Mouse (Mus musculus) lung, embryonic 15.5 days (tissue): ENCODE measurements at regions not wholly inside any gene's neighbourhood (a gene's known extent, or its start where the extent isn't known, plus 50 kb on each side); places are given as distances from the start of the nearest gene placed in this dataset.

ENCODE experiments used
- ATAC-seq: fragments of 200-750 bp; cut with Nextera tagmentation; 2 replicates; pipeline ENCODE4 v1.8.0; 2017; ENCODE audit warnings: moderate number of reproducible peaks, borderline replicate concordance; ENCODE audit not compliant: low FRiP score, low TSS enrichment; ENCODE audit errors: extremely low read depth
- H3K27ac ChIP-seq: fragments of 300-500 bp; sonication (generic); 2 replicates; pipeline ENCODE4 v1.5.1; 2015; ENCODE audit warnings: moderate library complexity, mild to moderate bottlenecking, inconsistent platforms
- H3K27me3 ChIP-seq: fragments of 300-500 bp; sonication (generic); 2 replicates; pipeline ENCODE4 v1.6.1; 2015; ENCODE audit warnings: inconsistent platforms
- H3K36me3 ChIP-seq: fragments of 300-500 bp; sonication (generic); 2 replicates; pipeline ENCODE4 v1.6.1; 2015; ENCODE audit warnings: inconsistent platforms
- H3K4me1 ChIP-seq: fragments of 300-500 bp; sonication (generic); 2 replicates; pipeline ENCODE4 v1.6.1; 2015; ENCODE audit warnings: inconsistent platforms
- H3K4me2 ChIP-seq: fragments of 300-500 bp; sonication (generic); 2 replicates; pipeline ENCODE4 v1.6.1; 2015; ENCODE audit warnings: inconsistent platforms, mild to moderate bottlenecking, moderate library complexity
- H3K4me3 ChIP-seq: fragments of 300-500 bp; sonication (generic); 2 replicates; pipeline ENCODE4 v1.5.1; 2015; ENCODE audit warnings: mild to moderate bottlenecking, inconsistent platforms
- H3K9ac ChIP-seq: fragments of 300-500 bp; sonication (generic); 2 replicates; pipeline ENCODE4 v1.6.1; 2015; ENCODE audit warnings: inconsistent platforms
- H3K9me3 ChIP-seq: fragments of 300-500 bp; sonication (generic); 2 replicates; pipeline ENCODE4 v1.6.1; 2016; ENCODE audit warnings: inconsistent platforms
- whole genome bisulfite sequencing: fragments of 180-500 bp; shearing (Covaris S2); methylation state at CpG from one replicate; pipeline ENCODE4 v1.1.7; 2015; 5-methylcytosine and 5-hydroxymethylcytosine counted together

DNA sequence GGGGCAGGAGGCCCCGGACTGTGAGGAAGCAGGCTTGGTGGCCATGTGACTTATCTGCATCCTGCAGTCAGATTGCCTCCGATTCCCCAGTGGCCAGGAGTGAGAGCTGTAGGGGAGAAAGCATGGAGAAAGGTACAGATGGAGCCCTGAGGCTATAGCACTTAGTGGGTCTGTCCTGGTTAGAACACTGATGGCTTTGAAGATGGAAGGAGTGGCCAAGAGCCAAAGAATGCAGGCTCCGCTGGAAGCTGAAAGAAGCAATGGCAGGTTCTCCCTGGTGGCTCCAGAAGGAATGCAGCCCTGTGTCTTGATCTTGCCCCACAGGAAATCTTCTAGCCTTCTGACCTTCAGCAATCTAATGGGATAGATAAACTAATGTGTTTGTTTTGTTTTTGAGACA is 926.3 kb downstream of the 4930447A16Rik start:
- no peak overlapping the region for H3K9ac ChIP-seq
- no peaks in the 10 kb centered on the region for H3K27me3 ChIP-seq
- 69% methylated on average over 3 of the region's 3 CpGs for WGBS
- H3K27ac ChIP-seq, result no peak overlapping the region
- H3K9me3 ChIP-seq, result 0 out of 2 replicates have a peak, but pooled peaks cover 4% of the 10 kb centered on the region
- H3K4me1 ChIP-seq, result no peaks in the 10 kb centered on the region
- H3K4me2 ChIP-seq, result no peak overlapping the region
- no peaks in the 10 kb centered on the region for H3K36me3 ChIP-seq
- ATAC-seq, result no peak
- no peak overlapping the region for H3K4me3 ChIP-seq

- Histone ChIP-seq H3K36me3 (no peaks in the 10 kb centered on the region), H3K4me1 (no peaks in the 10 kb centered on the region), H3K27ac (no peak overlapping the region), H3K9me3 (0 out of 2 replicates have a peak, but pooled peaks cover 4% of the 10 kb centered on the region), H3K9ac (no peak overlapping the region), H3K4me2 (no peak overlapping the region), H3K27me3 (no peaks in the 10 kb centered on the region), H3K4me3 (no peak overlapping the region)
- no peak for ATAC-seq
- 71% methylated on average over 4 of the region's 4 CpGs for WGBS
Observed at GRCm38 (mm10) chr15:38353371-38353770, 928.0 kb downstream of the 4930447A16Rik start.

DNA sequence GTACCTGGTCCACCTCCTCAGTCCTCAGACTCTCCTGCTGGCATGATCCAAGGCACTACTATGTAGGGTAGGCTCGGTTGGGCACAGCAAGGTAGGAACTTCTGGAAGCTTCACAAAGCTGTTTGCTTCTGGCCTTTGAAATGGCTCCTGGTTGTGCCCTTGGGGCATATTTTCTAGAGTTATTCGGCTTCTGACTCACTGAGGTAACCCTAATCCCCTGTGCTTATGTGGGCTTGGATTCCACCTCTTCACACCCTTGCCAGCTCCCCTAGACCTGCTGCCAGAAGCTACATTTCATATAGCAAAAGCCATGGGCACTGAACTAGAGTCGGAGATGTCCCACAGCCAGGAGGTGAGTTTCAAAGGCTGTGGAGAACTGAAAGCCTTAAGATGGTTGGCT is 933.7 kb downstream of the 4930447A16Rik start:
- Histone ChIP-seq H3K27me3 (no peaks in the 10 kb centered on the region), H3K9me3 (no peaks in the 10 kb centered on the region), H3K27ac (no peak overlapping the region), H3K36me3 (no peaks in the 10 kb centered on the region), H3K4me3 (no peak overlapping the region), H3K4me1 (no peaks in the 10 kb centered on the region), H3K4me2 (no peak overlapping the region), H3K9ac (no peak overlapping the region)
- ATAC-seq, result no peak
- 80% methylated on average over 3 of the region's 3 CpGs for WGBS

GRCm38 (mm10) chr15:38363522-38363921 is 938.2 kb downstream of the 4930447A16Rik start:
- Histone ChIP-seq H3K4me1 (no peaks in the 10 kb centered on the region), H3K4me2 (no peak overlapping the region), H3K9me3 (no peaks in the 10 kb centered on the region), H3K36me3 (no peaks in the 10 kb centered on the region), H3K4me3 (no peak overlapping the region), H3K9ac (no peak overlapping the region), H3K27ac (no peak overlapping the region), H3K27me3 (no peaks in the 10 kb centered on the region)
- WGBS, result 78% methylated on average over 5 of the region's 5 CpGs
- ATAC-seq, result no peak

DNA sequence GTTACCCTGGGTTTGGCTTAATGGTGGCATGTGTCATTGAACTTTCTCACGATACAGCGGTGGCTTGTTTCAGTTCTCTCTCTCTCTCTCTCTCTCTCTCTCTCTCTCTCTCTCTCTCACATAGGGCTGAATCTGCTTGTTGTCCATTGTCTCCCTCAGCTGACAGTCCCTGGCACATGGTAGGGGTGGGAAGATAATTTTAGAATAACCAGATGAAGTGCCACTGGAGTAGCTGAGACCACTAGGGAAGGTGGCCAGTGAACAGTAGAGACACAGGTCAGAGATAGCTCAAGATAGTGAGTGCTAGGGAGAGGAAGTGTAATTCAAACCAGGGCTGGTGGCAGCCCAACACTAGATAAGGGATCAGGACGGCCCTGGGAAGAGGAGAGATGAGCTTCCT is 938.7 kb downstream of the 4930447A16Rik start:
- Histone ChIP-seq H3K36me3 (no peaks in the 10 kb centered on the region), H3K9me3 (no peaks in the 10 kb centered on the region), H3K9ac (no peak overlapping the region), H3K4me3 (no peak overlapping the region), H3K27ac (no peak overlapping the region), H3K4me2 (no peak overlapping the region), H3K4me1 (no peaks in the 10 kb centered on the region), H3K27me3 (no peaks in the 10 kb centered on the region)
- WGBS, result 63% methylated on average over 3 of the region's 3 CpGs
- no peak for ATAC-seq

- H3K27me3 ChIP-seq, result no peaks in the 10 kb centered on the region
- H3K4me2 ChIP-seq, result no peak overlapping the region
- no peak overlapping the region for H3K9ac ChIP-seq
- H3K4me3 ChIP-seq, result no peak overlapping the region
- no peaks in the 10 kb centered on the region for H3K4me1 ChIP-seq
- ATAC-seq, result no peak
- H3K9me3 ChIP-seq, result no peaks in the 10 kb centered on the region
- H3K36me3 ChIP-seq, result no peaks in the 10 kb centered on the region
- 89% methylated on average over 5 of the region's 5 CpGs for WGBS
- H3K27ac ChIP-seq, result no peak overlapping the region
Observed at GRCm38 (mm10) chr15:38367643-38368042, 942.3 kb downstream of the 4930447A16Rik start.

- H3K27ac ChIP-seq, result no peak overlapping the region
- ATAC-seq, result no peak
- H3K4me3 ChIP-seq, result no peak overlapping the region
- H3K4me2 ChIP-seq, result no peak overlapping the region
- no peaks in the 10 kb centered on the region for H3K36me3 ChIP-seq
- peaks cover 3% of the 10 kb centered on the region; the same call in 1 of the 2 replicates for H3K4me1 ChIP-seq
- H3K9me3 ChIP-seq, result no peaks in the 10 kb centered on the region
- no peak overlapping the region for H3K9ac ChIP-seq
- 67% methylated on average over 4 of the region's 4 CpGs for WGBS
- H3K27me3 ChIP-seq, result no peaks in the 10 kb centered on the region
Observed at GRCm38 (mm10) chr15:38368291-38368690, 942.9 kb downstream of the 4930447A16Rik start.

DNA sequence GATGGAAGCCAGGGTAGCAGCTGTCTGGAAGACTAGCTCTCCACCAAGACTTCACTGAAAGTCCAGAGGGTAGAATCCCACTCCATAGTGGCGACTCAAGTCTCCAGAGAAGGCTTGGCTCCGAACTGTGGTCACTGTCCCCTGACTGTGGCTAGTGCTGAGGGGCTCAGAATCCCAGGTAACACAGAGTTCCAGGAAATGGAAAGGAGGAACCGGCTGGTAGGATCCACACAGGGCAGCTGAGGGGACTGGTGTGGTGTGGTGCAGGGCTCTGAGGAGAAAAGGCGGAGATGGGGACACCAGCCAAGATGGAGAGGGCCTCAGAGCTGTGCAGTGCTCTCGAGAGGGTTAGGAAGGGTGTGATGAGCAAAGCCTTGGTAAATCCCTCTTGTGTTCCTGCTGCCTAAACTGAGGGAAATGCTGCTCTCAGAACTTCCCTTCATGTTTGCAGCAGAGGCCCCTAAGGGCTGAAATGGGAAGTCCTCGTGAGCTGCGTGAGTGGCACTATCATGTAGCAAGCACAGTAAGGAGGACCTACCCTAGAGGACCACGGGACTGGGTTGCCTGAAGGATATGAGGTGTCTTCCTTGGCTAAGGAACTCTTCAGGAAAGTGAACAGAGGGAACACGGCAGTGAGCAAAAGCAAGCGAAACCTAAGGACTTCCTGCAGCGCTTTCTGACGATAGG is 946.2 kb downstream of the 4930447A16Rik start:
- no peak overlapping the region for H3K4me3 ChIP-seq
- H3K27me3 ChIP-seq, result no peaks in the 10 kb centered on the region
- no peak overlapping the region for H3K9ac ChIP-seq
- H3K4me1 ChIP-seq, result peaks cover 22% of the 10 kb centered on the region
- ATAC-seq, result no peak
- no peak overlapping the region for H3K4me2 ChIP-seq
- WGBS, result 72% methylated on average over 12 of the region's 12 CpGs
- H3K27ac ChIP-seq, result no peak overlapping the region
- no peaks in the 10 kb centered on the region for H3K9me3 ChIP-seq
- H3K36me3 ChIP-seq, result no peaks in the 10 kb centered on the region

- WGBS, result 4% methylated on average over 21 of the region's 21 CpGs
- Histone ChIP-seq H3K4me2 (peak overlapping the region; percentile 47), H3K4me1 (peaks cover 22% of the 10 kb centered on the region), H3K36me3 (no peaks in the 10 kb centered on the region), H3K27me3 (no peaks in the 10 kb centered on the region), H3K27ac (peak overlapping the region; percentile 66), H3K9ac (no peak overlapping the region), H3K4me3 (peak overlapping the region; percentile 13), H3K9me3 (no peaks in the 10 kb centered on the region)
- peak; percentile 87 for ATAC-seq
Observed at GRCm38 (mm10) chr15:38373797-38374196, 948.4 kb downstream of the 4930447A16Rik start.

GRCm38 (mm10) chr15:38374786-38375185 is 949.4 kb downstream of the 4930447A16Rik start:
- Histone ChIP-seq H3K4me2 (no peak overlapping the region), H3K9ac (no peak overlapping the region), H3K4me3 (no peak overlapping the region), H3K4me1 (peaks cover 22% of the 10 kb centered on the region), H3K27ac (peak overlapping the region; percentile 66), H3K27me3 (no peaks in the 10 kb centered on the region), H3K36me3 (no peaks in the 10 kb centered on the region), H3K9me3 (no peaks in the 10 kb centered on the region)
- peak; percentile 71 for ATAC-seq
- WGBS, result 59% methylated on average over 6 of the region's 6 CpGs

DNA sequence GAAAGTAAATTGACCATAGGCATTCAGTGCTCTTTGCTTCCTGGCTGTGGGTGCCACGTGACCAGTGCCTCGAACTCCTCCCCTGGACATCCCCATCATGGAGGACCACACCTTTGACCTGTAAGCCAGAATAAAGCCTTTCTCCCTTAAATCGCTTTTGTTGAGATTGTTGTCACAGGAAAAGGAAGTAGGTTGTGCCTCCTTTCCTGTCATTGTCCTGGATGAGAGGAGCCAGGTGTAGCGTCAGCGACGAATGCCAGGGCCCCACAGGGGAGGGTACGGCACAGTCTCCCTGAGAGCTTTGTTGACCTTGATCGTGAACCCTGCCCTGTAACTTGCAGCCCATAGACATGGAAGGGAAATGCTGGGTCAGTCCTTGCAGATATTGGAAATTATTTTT is 952.8 kb downstream of the 4930447A16Rik start:
- H3K27ac ChIP-seq, result no peak overlapping the region
- no peak overlapping the region for H3K9ac ChIP-seq
- no peak overlapping the region for H3K4me3 ChIP-seq
- no peaks in the 10 kb centered on the region for H3K27me3 ChIP-seq
- H3K36me3 ChIP-seq, result no peaks in the 10 kb centered on the region
- no peak for ATAC-seq
- no peaks in the 10 kb centered on the region for H3K9me3 ChIP-seq
- H3K4me2 ChIP-seq, result no peak overlapping the region
- WGBS, result 66% methylated on average over 8 of the region's 8 CpGs
- H3K4me1 ChIP-seq, result peaks cover 22% of the 10 kb centered on the region

- ATAC-seq, result no peak
- WGBS, result 71% methylated on average over 7 of the region's 7 CpGs
- Histone ChIP-seq H3K27ac (no peak overlapping the region), H3K4me1 (peaks cover 36% of the 10 kb centered on the region), H3K4me3 (no peak overlapping the region), H3K9ac (no peak overlapping the region), H3K9me3 (no peaks in the 10 kb centered on the region), H3K36me3 (no peaks in the 10 kb centered on the region), H3K27me3 (no peaks in the 10 kb centered on the region), H3K4me2 (no peak overlapping the region)
Observed at GRCm38 (mm10) chr15:38387617-38388016, 962.3 kb downstream of the 4930447A16Rik start.

DNA sequence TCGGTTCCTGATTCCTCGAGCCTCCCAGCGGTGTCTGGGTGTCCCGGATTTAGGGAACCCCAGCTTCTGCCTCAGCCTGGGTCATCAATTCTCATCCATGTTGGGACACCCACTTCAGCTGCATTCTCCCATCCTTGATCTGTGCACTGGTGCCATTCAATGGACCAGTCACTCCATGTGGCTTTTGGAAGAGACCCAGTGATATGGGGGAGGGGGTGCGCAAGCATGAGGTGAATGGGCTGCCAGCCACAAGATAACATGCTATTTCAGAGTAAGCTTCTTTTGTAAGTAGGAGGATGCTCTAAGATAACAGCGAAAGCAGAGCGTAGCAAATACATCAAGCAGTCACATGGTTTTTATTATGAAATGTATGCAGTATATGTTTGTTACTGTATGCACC is 963.1 kb downstream of the 4930447A16Rik start:
- Histone ChIP-seq H3K4me2 (no peak overlapping the region), H3K9ac (no peak overlapping the region), H3K27ac (no peak overlapping the region), H3K27me3 (no peaks in the 10 kb centered on the region), H3K4me1 (peaks cover 37% of the 10 kb centered on the region), H3K9me3 (no peaks in the 10 kb centered on the region), H3K4me3 (no peak overlapping the region), H3K36me3 (no peaks in the 10 kb centered on the region)
- 82% methylated on average over 7 of the region's 7 CpGs for WGBS
- ATAC-seq, result no peak
